Mouse (Mus musculus): ENCODE data around the gene Olfr1152.

Gene Olfr1152

GRCm38 (mm10) chr2:87866192-87866591 is at the start of gene Olfr1152:
TSS of gene Olfr1152 (plus strand) at chr2:87866492.
- no peak for DNase-seq (ENCODE audit: low read depth)

DNA sequence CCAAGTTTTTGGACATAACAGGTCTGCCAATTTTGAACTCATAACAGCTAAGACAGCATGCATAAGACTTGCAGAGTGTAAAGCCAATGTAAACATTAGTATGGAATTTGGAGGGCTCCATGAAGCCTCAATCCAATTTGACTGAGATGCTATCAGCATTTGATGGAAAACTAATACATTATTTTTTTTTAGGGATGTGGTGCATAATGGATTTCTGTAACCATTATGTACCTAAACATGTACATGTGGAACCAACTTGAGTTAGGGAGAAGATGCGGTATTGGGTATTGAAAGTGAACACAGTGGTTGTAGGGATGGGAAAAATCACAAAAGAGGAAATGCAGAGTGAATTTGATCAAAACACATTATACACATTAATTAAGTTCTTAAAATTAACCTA is 36.1 kb upstream of the Olfr1152 start, which contains the start of gene Olfr1148:
Gene Olfr1148 (plus strand): TSS at position 301 of the 400 bp plus-strand sequence.
- no peak for DNase-seq (ENCODE audit: low read depth)

GRCm38 (mm10) chr2:87843693-87844092 is 22.6 kb upstream of the Olfr1152 start, which contains the start of gene Olfr1150-ps1:
TSS of gene Olfr1150-ps1 (plus strand) at chr2:87843993.
- DNase-seq (ENCODE audit: low read depth), result no peak

DNA sequence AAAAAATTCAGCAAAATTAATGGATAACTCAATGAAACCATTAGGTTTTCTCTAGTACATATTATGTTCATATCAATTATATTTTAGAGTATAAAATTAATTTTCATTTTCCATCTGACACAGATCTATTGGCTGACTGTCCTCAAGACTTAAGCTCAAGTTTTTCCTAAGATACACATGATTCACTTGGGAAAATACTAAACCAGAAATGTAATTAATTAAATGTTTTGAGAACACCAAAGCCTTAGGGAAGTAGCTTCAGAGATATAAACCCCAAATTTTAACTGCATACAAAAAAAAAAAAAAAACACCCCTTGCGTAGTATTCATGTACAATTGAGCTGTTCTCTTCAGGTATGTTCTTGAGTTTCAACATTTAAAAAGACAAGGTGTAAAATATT is 10.7 kb upstream of the Olfr1152 start, which contains the start of gene Olfr1151:
Gene Olfr1151 (plus strand): TSS at position 301 of the 400 bp plus-strand sequence.
- no peak for DNase-seq (ENCODE audit: low read depth)

DNA sequence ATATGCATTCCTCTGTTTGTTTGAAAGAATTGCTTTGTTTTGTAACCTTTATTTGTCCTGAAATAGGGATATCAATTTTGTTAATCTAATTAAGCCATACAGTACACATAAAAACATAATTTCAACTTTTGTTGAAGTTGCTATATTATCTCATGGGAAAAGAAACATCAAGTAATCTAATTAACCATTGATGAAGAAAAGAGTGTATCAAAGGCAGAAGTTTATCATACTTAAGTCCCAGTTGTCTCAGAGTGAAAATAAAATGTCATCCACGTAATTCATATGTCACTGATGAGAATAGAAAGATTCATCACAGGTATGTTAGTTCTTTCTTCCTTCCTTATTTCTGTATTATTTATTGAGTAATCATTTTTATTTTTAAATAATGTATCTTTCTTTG is 28.4 kb downstream of the Olfr1152 start, which contains the start of gene Olfr1153:
Gene Olfr1153 (plus strand): TSS at position 301 of the 400 bp plus-strand sequence.
- DNase-seq (ENCODE audit: low read depth), result no peak

DNA sequence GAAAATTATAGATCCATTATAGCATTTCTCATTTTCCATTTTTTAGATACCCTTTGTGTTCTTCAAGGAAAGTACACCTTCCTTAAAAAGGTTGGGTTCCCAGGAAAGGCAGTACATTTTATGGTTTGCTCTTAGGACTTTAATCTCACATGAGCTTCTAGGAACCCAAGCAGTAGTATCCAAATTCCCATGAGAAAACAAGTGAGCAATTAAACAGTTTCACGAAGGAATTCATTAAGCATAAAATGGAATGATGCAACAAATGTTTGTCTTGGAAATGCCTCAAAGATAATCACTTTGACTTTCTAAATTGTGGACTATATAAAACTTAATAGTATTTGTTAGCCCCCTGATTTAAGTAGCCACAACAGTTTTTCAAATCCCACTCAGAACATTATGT is 38.8 kb downstream of the Olfr1152 start, which contains the start of gene Olfr1154:
Gene Olfr1154 (minus strand): TSS at position 101 of the 400 bp plus-strand sequence.
- no peak for DNase-seq (ENCODE audit: low read depth)

Data from fibroblast of lung, adult 2 months (primary cell).